Mouse (Mus musculus): ENCODE data around the gene Olfr1424. TPM values are rescaled to one million over a fixed set of nuclear protein-coding genes. Genes with fewer than 3 reads are reported as not detected.
A peak's percentile ranks its signal among the peaks of the same experiment; 100 is the strongest.

Olfr1424 gene
- polyA plus RNA-seq, 1 experiment from 2014 or later, result not detected

GRCm38 (mm10) chr19:12037727-12038126, 24.8 kb downstream of the Olfr1424 start:
- H3K36me3 ChIP-seq (ENCODE audit: control insufficient read depth, insufficient read depth, low read length), result no peaks in the 10 kb centered on the region
- H3K4me3 ChIP-seq (ENCODE audit: low read depth, low read length), result no peak overlapping the region
- no peaks in the 10 kb centered on the region for H3K9me3 ChIP-seq (ENCODE audit: control insufficient read depth, low read length)
- no peak overlapping the region for H3K9ac ChIP-seq (ENCODE audit: low read depth, low read length)
- no peak overlapping the region for H3K4me2 ChIP-seq (ENCODE audit: low read depth, low read length)
- H3K27ac ChIP-seq (replicated peaks; ENCODE audit: low read depth, low read length), result no peak overlapping the region
- DNase-seq (ENCODE audit: low spot score) (no peak), ATAC-seq (ENCODE audit: low read depth) (no peak)
- H3K27me3 ChIP-seq (replicated peaks; ENCODE audit: control insufficient read depth, insufficient read depth, low read length), result no peaks in the 10 kb centered on the region
- no peaks in the 10 kb centered on the region for H3K4me1 ChIP-seq (ENCODE audit: control insufficient read depth, insufficient read depth, low read length)

GRCm38 (mm10) chr19:12026606-12027005, 35.9 kb downstream of the Olfr1424 start:
- no peaks in the 10 kb centered on the region for H3K27me3 ChIP-seq (replicated peaks; ENCODE audit: control insufficient read depth, insufficient read depth, low read length)
- no peaks in the 10 kb centered on the region for H3K9me3 ChIP-seq (ENCODE audit: control insufficient read depth, low read length)
- no peak overlapping the region for H3K9ac ChIP-seq (ENCODE audit: low read depth, low read length)
- H3K36me3 ChIP-seq (ENCODE audit: control insufficient read depth, insufficient read depth, low read length), result no peaks in the 10 kb centered on the region
- no peak for DNase-seq (ENCODE audit: low spot score)
- H3K27ac ChIP-seq (replicated peaks; ENCODE audit: low read depth, low read length), result no peak overlapping the region
- no peak overlapping the region for H3K4me2 ChIP-seq (ENCODE audit: low read depth, low read length)
- WGBS, result 58% methylated on average over 2 of the region's 2 CpGs
- ATAC-seq (ENCODE audit: low read depth), result no peak
- no peak overlapping the region for H3K4me3 ChIP-seq (ENCODE audit: low read depth, low read length)
- H3K4me1 ChIP-seq (ENCODE audit: control insufficient read depth, insufficient read depth, low read length), result no peaks in the 10 kb centered on the region

- no peaks in the 10 kb centered on the region for H3K27me3 ChIP-seq (replicated peaks; ENCODE audit: control insufficient read depth, insufficient read depth, low read length)
- WGBS, result 89% methylated on average over 3 of the region's 3 CpGs
- no peaks in the 10 kb centered on the region for H3K4me1 ChIP-seq (ENCODE audit: control insufficient read depth, insufficient read depth, low read length)
- no peaks in the 10 kb centered on the region for H3K9me3 ChIP-seq (ENCODE audit: control insufficient read depth, low read length)
- H3K9ac ChIP-seq (ENCODE audit: low read depth, low read length), result no peak overlapping the region
- DNase-seq (ENCODE audit: low spot score) (no peak), ATAC-seq (ENCODE audit: low read depth) (no peak)
- no peaks in the 10 kb centered on the region for H3K36me3 ChIP-seq (ENCODE audit: control insufficient read depth, insufficient read depth, low read length)
- H3K4me3 ChIP-seq (ENCODE audit: low read depth, low read length), result no peak overlapping the region
- H3K27ac ChIP-seq (replicated peaks; ENCODE audit: low read depth, low read length), result no peak overlapping the region
- H3K4me2 ChIP-seq (ENCODE audit: low read depth, low read length), result no peak overlapping the region
Measured at GRCm38 (mm10) chr19:12025333-12025732, 37.1 kb downstream of the Olfr1424 start.

GRCm38 (mm10) chr19:12024149-12024548, 38.3 kb downstream of the Olfr1424 start:
- Histone ChIP-seq H3K4me2 (ENCODE audit: low read depth, low read length) (no peak overlapping the region), H3K27ac (replicated peaks; ENCODE audit: low read depth, low read length) (no peak overlapping the region), H3K9me3 (ENCODE audit: control insufficient read depth, low read length) (no peaks in the 10 kb centered on the region), H3K27me3 (replicated peaks; ENCODE audit: control insufficient read depth, insufficient read depth, low read length) (no peaks in the 10 kb centered on the region), H3K36me3 (ENCODE audit: control insufficient read depth, insufficient read depth, low read length) (no peaks in the 10 kb centered on the region), H3K4me1 (ENCODE audit: control insufficient read depth, insufficient read depth, low read length) (no peaks in the 10 kb centered on the region), H3K9ac (ENCODE audit: low read depth, low read length) (no peak overlapping the region), H3K4me3 (ENCODE audit: low read depth, low read length) (no peak overlapping the region)
- ATAC-seq (ENCODE audit: low read depth) (no peak), DNase-seq (ENCODE audit: low spot score) (no peak)
- WGBS, result 83% methylated on average over 4 of the region's 4 CpGs

- Histone ChIP-seq H3K9me3 (ENCODE audit: control insufficient read depth, low read length) (no peaks in the 10 kb centered on the region), H3K27me3 (replicated peaks; ENCODE audit: control insufficient read depth, insufficient read depth, low read length) (no peaks in the 10 kb centered on the region), H3K4me2 (ENCODE audit: low read depth, low read length) (no peak overlapping the region), H3K27ac (replicated peaks; ENCODE audit: low read depth, low read length) (no peak overlapping the region), H3K9ac (ENCODE audit: low read depth, low read length) (no peak overlapping the region), H3K4me1 (ENCODE audit: control insufficient read depth, insufficient read depth, low read length) (no peaks in the 10 kb centered on the region), H3K36me3 (ENCODE audit: control insufficient read depth, insufficient read depth, low read length) (no peaks in the 10 kb centered on the region), H3K4me3 (ENCODE audit: low read depth, low read length) (no peak overlapping the region)
- ATAC-seq (ENCODE audit: low read depth), result no peak
- no peak for DNase-seq (ENCODE audit: low spot score)
- 67% methylated on average over 4 of the region's 4 CpGs for WGBS
Measured at GRCm38 (mm10) chr19:12016192-12016591, 46.3 kb downstream of the Olfr1424 start.

GRCm38 (mm10) chr19:12015708-12016107, 46.8 kb downstream of the Olfr1424 start:
- ATAC-seq (ENCODE audit: low read depth) (no peak), DNase-seq (ENCODE audit: low spot score) (no peak)
- Histone ChIP-seq H3K27me3 (replicated peaks; ENCODE audit: control insufficient read depth, insufficient read depth, low read length) (no peaks in the 10 kb centered on the region), H3K9ac (ENCODE audit: low read depth, low read length) (no peak overlapping the region), H3K36me3 (ENCODE audit: control insufficient read depth, insufficient read depth, low read length) (no peaks in the 10 kb centered on the region), H3K4me1 (ENCODE audit: control insufficient read depth, insufficient read depth, low read length) (no peaks in the 10 kb centered on the region), H3K9me3 (ENCODE audit: control insufficient read depth, low read length) (no peaks in the 10 kb centered on the region), H3K27ac (replicated peaks; ENCODE audit: low read depth, low read length) (no peak overlapping the region), H3K4me2 (ENCODE audit: low read depth, low read length) (no peak overlapping the region), H3K4me3 (ENCODE audit: low read depth, low read length) (no peak overlapping the region)
- WGBS, result 70% methylated on average over 8 of the region's 8 CpGs

- ATAC-seq (ENCODE audit: low read depth), result no peak
- Histone ChIP-seq H3K27me3 (replicated peaks; ENCODE audit: control insufficient read depth, insufficient read depth, low read length) (no peaks in the 10 kb centered on the region), H3K36me3 (ENCODE audit: control insufficient read depth, insufficient read depth, low read length) (no peaks in the 10 kb centered on the region), H3K4me3 (ENCODE audit: low read depth, low read length) (peak overlapping the region; percentile 56), H3K9me3 (ENCODE audit: control insufficient read depth, low read length) (no peaks in the 10 kb centered on the region), H3K9ac (ENCODE audit: low read depth, low read length) (peak overlapping the region; percentile 57), H3K27ac (replicated peaks; ENCODE audit: low read depth, low read length) (no peak overlapping the region), H3K4me1 (ENCODE audit: control insufficient read depth, insufficient read depth, low read length) (no peaks in the 10 kb centered on the region), H3K4me2 (ENCODE audit: low read depth, low read length) (peak overlapping the region; percentile 63)
- WGBS, result under 1% methylated on average over 12 of the region's 12 CpGs
- peak; percentile 70 for DNase-seq (ENCODE audit: low spot score)
Measured at GRCm38 (mm10) chr19:12013228-12013627, 49.3 kb downstream of the Olfr1424 start.

GRCm38 (mm10) chr19:12012615-12013014, 49.9 kb downstream of the Olfr1424 start:
- H3K4me3 ChIP-seq (ENCODE audit: low read depth, low read length), result peak overlapping the region; percentile 56
- H3K4me2 ChIP-seq (ENCODE audit: low read depth, low read length), result peak overlapping the region; percentile 63
- H3K36me3 ChIP-seq (ENCODE audit: control insufficient read depth, insufficient read depth, low read length), result no peaks in the 10 kb centered on the region
- peak overlapping the region; percentile 44; the same call in 1 of the 2 replicates for H3K27ac ChIP-seq (replicated peaks; ENCODE audit: low read depth, low read length)
- no peaks in the 10 kb centered on the region for H3K4me1 ChIP-seq (ENCODE audit: control insufficient read depth, insufficient read depth, low read length)
- DNase-seq (ENCODE audit: low spot score) (peak; percentile 6), ATAC-seq (ENCODE audit: low read depth) (no peak)
- WGBS, result 2% methylated on average over 10 of the region's 10 CpGs
- no peaks in the 10 kb centered on the region for H3K27me3 ChIP-seq (replicated peaks; ENCODE audit: control insufficient read depth, insufficient read depth, low read length)
- H3K9me3 ChIP-seq (ENCODE audit: control insufficient read depth, low read length), result no peaks in the 10 kb centered on the region
- peak overlapping the region; percentile 57 for H3K9ac ChIP-seq (ENCODE audit: low read depth, low read length)
